Mouse (Mus musculus) bone marrow macrophage, adult 2 months (primary cell): Measurements from ENCODE around the gene Prss54.

ENCODE experiments used
- CTCF ChIP-seq: IDR thresholded peaks from 2 replicates; pipeline ENCODE4 v1.5.1; 2012; ENCODE audit warnings: low read depth, mild to moderate bottlenecking, low read length, moderate library complexity
- POLR2A ChIP-seq: IDR thresholded peaks from 2 replicates; pipeline ENCODE4 v1.6.1; 2012; ENCODE audit warnings: mild to moderate bottlenecking, low read depth, low read length, borderline replicate concordance

GRCm38 (mm10) chr8:95599861-95600260, 23.7 kb upstream of the Prss54 start:
- TF ChIP-seq POLR2A (no peak), CTCF (peak; percentile 50)
